ENCODE assay signal across 8 mouse cellular contexts in genomic region chr11:69760160-69760900, GRCm38 (mm10). TPM values are rescaled to one million over a fixed set of nuclear protein-coding genes. Genes with fewer than 3 reads are reported as not detected.
DNase-seq lines count a peak whose midpoint lies in the region; ATAC-seq and TF ChIP-seq lines count a peak whose summit lies in the region.

No protein-coding gene starts in this region.

- TF ChIP-seq CTCF in layer of hippocampus, adult 2 months (conservative IDR thresholded peaks at IDR 0.05) = no peak
- TF ChIP-seq CTCF in hindbrain, postnatal 0 days (IDR thresholded peaks at IDR 0.05; ENCODE audit: low read depth) = no peak
- TF ChIP-seq CTCF in midbrain, postnatal 0 days (IDR thresholded peaks at IDR 0.05) = no peak

- H3K9ac ChIP-seq in embryonic facial prominence, embryonic 14.5 days (ENCODE audit: low read depth, low read length) = peak overlapping the region; percentile 76; the same call in 1 of the 2 replicates
- H3K9ac ChIP-seq in hindbrain, postnatal 0 days (replicated peaks; ENCODE audit: low read length) = peak overlapping the region; percentile 75
- peak overlapping the region; percentile 87 for H3K9ac ChIP-seq in midbrain, postnatal 0 days (replicated peaks; ENCODE audit: low read length, poor library complexity, severe bottlenecking)

- peak overlapping the region; percentile 74 for H3K4me2 ChIP-seq in embryonic facial prominence, embryonic 14.5 days (ENCODE audit: low read depth, low read length)
- H3K4me2 ChIP-seq in hindbrain, postnatal 0 days (ENCODE audit: low read depth, low read length) = peak overlapping the region; percentile 80
- peak overlapping the region; percentile 76 for H3K4me2 ChIP-seq in midbrain, postnatal 0 days (ENCODE audit: low read depth, low read length, poor library complexity, severe bottlenecking)

- peaks cover 31% of the 10 kb centered on the region for H3K4me1 ChIP-seq in embryonic facial prominence, embryonic 14.5 days (ENCODE audit: control insufficient read depth, insufficient read depth, low read length)
- peaks cover 27% of the 10 kb centered on the region for H3K4me1 ChIP-seq in hindbrain, postnatal 0 days (ENCODE audit: insufficient read depth, low read length)
- peaks cover 20% of the 10 kb centered on the region; the same call in 1 of the 2 replicates for H3K4me1 ChIP-seq in midbrain, postnatal 0 days (ENCODE audit: insufficient read depth, low read length)

- peak overlapping the region; percentile 100 for H3K27ac ChIP-seq in layer of hippocampus, adult 2 months
- H3K27ac ChIP-seq in embryonic facial prominence, embryonic 14.5 days (replicated peaks; ENCODE audit: low read depth, low read length) = peak overlapping the region; percentile 99
- H3K27ac ChIP-seq in hindbrain, postnatal 0 days = peak overlapping the region; percentile 99
- peak overlapping the region; percentile 99 for H3K27ac ChIP-seq in midbrain, postnatal 0 days (ENCODE audit: low read depth, low read length)

- H3K27me3 ChIP-seq in embryonic facial prominence, embryonic 14.5 days (replicated peaks; ENCODE audit: control insufficient read depth, insufficient read depth, low read length) = no peaks in the 10 kb centered on the region
- no peaks in the 10 kb centered on the region for H3K27me3 ChIP-seq in hindbrain, postnatal 0 days (ENCODE audit: insufficient read depth, low read length)
- no peaks in the 10 kb centered on the region for H3K27me3 ChIP-seq in midbrain, postnatal 0 days (ENCODE audit: insufficient read depth, low read length)

- no peak overlapping the region for H3K4me3 ChIP-seq in layer of hippocampus, adult 2 months
- H3K4me3 ChIP-seq in embryonic facial prominence, embryonic 14.5 days (ENCODE audit: low read depth, low read length) = peak overlapping the region; percentile 50; the same call in 1 of the 2 replicates
- H3K4me3 ChIP-seq in hindbrain, postnatal 0 days (ENCODE audit: low read length) = no peak overlapping the region
- no peak overlapping the region; the same call in 1 of the 2 replicates for H3K4me3 ChIP-seq in midbrain, postnatal 0 days (ENCODE audit: low read depth, low read length)

- WGBS in embryonic facial prominence, embryonic 14.5 days = 82% methylated on average over 14 of the region's 14 CpGs
- WGBS in hindbrain, postnatal 0 days = 82% methylated on average over 14 of the region's 14 CpGs
- 77% methylated on average over 14 of the region's 14 CpGs for WGBS in midbrain, postnatal 0 days

- DNase-seq in layer of hippocampus, adult 2 months (ENCODE audit: low spot score in 2 of 2) = no peak
- no peak for DNase-seq in layer of hippocampus, adult 18-20 months (ENCODE audit: low spot score in 2 of 2)
- no peak for DNase-seq in embryonic facial prominence, embryonic 14.5 days (ENCODE audit: low spot score)
- DNase-seq in hindbrain, postnatal 0 days (ENCODE audit: low spot score) = no peak
- no peak for DNase-seq in midbrain, postnatal 0 days (ENCODE audit: low spot score)
- DNase-seq in adipocyte (ENCODE audit: low spot score) = no peak
- no peak for DNase-seq in right cerebral cortex, postnatal 25 days
- no peak for DNase-seq in urinary bladder, postnatal 14 days (ENCODE audit: low spot score)

- no peak for ATAC-seq in embryonic facial prominence, embryonic 14.5 days (ENCODE audit: low read depth)
- ATAC-seq in hindbrain, postnatal 0 days = no peak
- no peak for ATAC-seq in midbrain, postnatal 0 days (ENCODE audit: low FRiP score)

- no peaks in the 10 kb centered on the region for H3K36me3 ChIP-seq in embryonic facial prominence, embryonic 14.5 days (ENCODE audit: control insufficient read depth, insufficient read depth, low read length)
- H3K36me3 ChIP-seq in hindbrain, postnatal 0 days (ENCODE audit: insufficient read depth, low read length) = no peaks in the 10 kb centered on the region
- no peaks in the 10 kb centered on the region for H3K36me3 ChIP-seq in midbrain, postnatal 0 days (ENCODE audit: insufficient read depth, low read length)

- H3K9me3 ChIP-seq in embryonic facial prominence, embryonic 14.5 days (ENCODE audit: control insufficient read depth, low read length) = no peaks in the 10 kb centered on the region
- no peaks in the 10 kb centered on the region for H3K9me3 ChIP-seq in hindbrain, postnatal 0 days (ENCODE audit: low read length)
- no peaks in the 10 kb centered on the region for H3K9me3 ChIP-seq in midbrain, postnatal 0 days (ENCODE audit: low read length)

RNA-seq across cellular contexts. Expression of gene Slc35g3, which starts 1.4 kb away (rescaled TPM):
- not detected for total RNA-seq in layer of hippocampus, adult 2 months (2021)
- total RNA-seq in layer of hippocampus, adult 18-20 months (2021) = not detected
- 0.12 TPM in 1 of 2 replicates, not detected in the other for polyA plus RNA-seq in embryonic facial prominence, embryonic 14.5 days (2014; fragmentation: Nextera tagmentation; extraction: Ambion mirVana)
- 0.72 TPM in 1 of 2 replicates, not detected in the other for total RNA-seq in hindbrain, postnatal 0 days (2014; rRNA removed)
- 0.11 and 0.15 TPM in 2 replicates for polyA plus RNA-seq in hindbrain, postnatal 0 days (2015; fragmentation: Nextera tagmentation; extraction: Ambion mirVana)
- not detected in 2 replicates for total RNA-seq in midbrain, postnatal 0 days (2014; rRNA removed)
- polyA plus RNA-seq in midbrain, postnatal 0 days (2015; fragmentation: Nextera tagmentation; extraction: Ambion mirVana) = 0.23 and 0.26 TPM in 2 replicates

RNA-seq across cellular contexts. Expression of gene Polr2a, which starts 1.9 kb away (rescaled TPM):
- 10 to 100 TPM; 64.6 to 65.4 TPM for total RNA-seq in layer of hippocampus, adult 2 months (2021)
- 10 to 100 TPM; 55.6 to 55.9 TPM for total RNA-seq in layer of hippocampus, adult 18-20 months (2021)
- 39.3 and 39.7 TPM in 2 replicates for polyA plus RNA-seq in embryonic facial prominence, embryonic 14.5 days (2014; fragmentation: Nextera tagmentation; extraction: Ambion mirVana)
- total RNA-seq in hindbrain, postnatal 0 days (2014; rRNA removed) = 18.3 and 18.8 TPM in 2 replicates
- polyA plus RNA-seq in hindbrain, postnatal 0 days (2015; fragmentation: Nextera tagmentation; extraction: Ambion mirVana) = 9.1 and 10.5 TPM in 2 replicates
- total RNA-seq in midbrain, postnatal 0 days (2014; rRNA removed) = 16.9 and 25.1 TPM in 2 replicates
- polyA plus RNA-seq in midbrain, postnatal 0 days (2015; fragmentation: Nextera tagmentation; extraction: Ambion mirVana) = 9.0 and 10.2 TPM in 2 replicates

RNA-seq across cellular contexts. Expression of gene Zbtb4, which starts 5.4 kb away (rescaled TPM):
- 100 to 1,000 TPM; 122 to 133 TPM for total RNA-seq in layer of hippocampus, adult 2 months (2021)
- 100 to 1,000 TPM; 147 to 152 TPM for total RNA-seq in layer of hippocampus, adult 18-20 months (2021)
- polyA plus RNA-seq in embryonic facial prominence, embryonic 14.5 days (2014; fragmentation: Nextera tagmentation; extraction: Ambion mirVana) = 3.5 and 3.9 TPM in 2 replicates
- 39.2 and 39.9 TPM in 2 replicates for total RNA-seq in hindbrain, postnatal 0 days (2014; rRNA removed)
- 4.6 and 4.9 TPM in 2 replicates for polyA plus RNA-seq in hindbrain, postnatal 0 days (2015; fragmentation: Nextera tagmentation; extraction: Ambion mirVana)
- 31.5 and 34.3 TPM in 2 replicates for total RNA-seq in midbrain, postnatal 0 days (2014; rRNA removed)
- polyA plus RNA-seq in midbrain, postnatal 0 days (2015; fragmentation: Nextera tagmentation; extraction: Ambion mirVana) = 4.4 and 5.0 TPM in 2 replicates

RNA-seq across cellular contexts. Expression of gene Chrnb1, which starts 35.4 kb away (rescaled TPM):
- 1 to 10 TPM; 1.1 to 1.3 TPM for total RNA-seq in layer of hippocampus, adult 2 months (2021)
- 1 to 10 TPM in 1 of 2 experiments, under 1 TPM in 1; 0.52 to 1.0 TPM for total RNA-seq in layer of hippocampus, adult 18-20 months (2021)
- polyA plus RNA-seq in embryonic facial prominence, embryonic 14.5 days (2014; fragmentation: Nextera tagmentation; extraction: Ambion mirVana) = 28.4 and 29.4 TPM in 2 replicates
- 1.5 TPM in 1 of 2 replicates, not detected in the other for total RNA-seq in hindbrain, postnatal 0 days (2014; rRNA removed)
- 0.85 and 1.5 TPM in 2 replicates for polyA plus RNA-seq in hindbrain, postnatal 0 days (2015; fragmentation: Nextera tagmentation; extraction: Ambion mirVana)
- 1.5 and 1.6 TPM in 2 replicates for total RNA-seq in midbrain, postnatal 0 days (2014; rRNA removed)
- 1.1 TPM in 2 replicates for polyA plus RNA-seq in midbrain, postnatal 0 days (2015; fragmentation: Nextera tagmentation; extraction: Ambion mirVana)

RNA-seq across cellular contexts. Expression of gene Fgf11, which starts 41.3 kb away (rescaled TPM):
- total RNA-seq in layer of hippocampus, adult 2 months (2021) = 10 to 100 TPM; 25.6 to 28.0 TPM
- 10 to 100 TPM; 27.4 to 27.6 TPM for total RNA-seq in layer of hippocampus, adult 18-20 months (2021)
- 2.3 and 3.3 TPM in 2 replicates for polyA plus RNA-seq in embryonic facial prominence, embryonic 14.5 days (2014; fragmentation: Nextera tagmentation; extraction: Ambion mirVana)
- total RNA-seq in hindbrain, postnatal 0 days (2014; rRNA removed) = 19.1 and 19.2 TPM in 2 replicates
- 3.8 and 4.4 TPM in 2 replicates for polyA plus RNA-seq in hindbrain, postnatal 0 days (2015; fragmentation: Nextera tagmentation; extraction: Ambion mirVana)
- total RNA-seq in midbrain, postnatal 0 days (2014; rRNA removed) = 12.7 and 16.4 TPM in 2 replicates
- polyA plus RNA-seq in midbrain, postnatal 0 days (2015; fragmentation: Nextera tagmentation; extraction: Ambion mirVana) = 2.6 and 2.8 TPM in 2 replicates
